Mouse (Mus musculus): Measurements from ENCODE around the gene Pdia6.

DNA sequence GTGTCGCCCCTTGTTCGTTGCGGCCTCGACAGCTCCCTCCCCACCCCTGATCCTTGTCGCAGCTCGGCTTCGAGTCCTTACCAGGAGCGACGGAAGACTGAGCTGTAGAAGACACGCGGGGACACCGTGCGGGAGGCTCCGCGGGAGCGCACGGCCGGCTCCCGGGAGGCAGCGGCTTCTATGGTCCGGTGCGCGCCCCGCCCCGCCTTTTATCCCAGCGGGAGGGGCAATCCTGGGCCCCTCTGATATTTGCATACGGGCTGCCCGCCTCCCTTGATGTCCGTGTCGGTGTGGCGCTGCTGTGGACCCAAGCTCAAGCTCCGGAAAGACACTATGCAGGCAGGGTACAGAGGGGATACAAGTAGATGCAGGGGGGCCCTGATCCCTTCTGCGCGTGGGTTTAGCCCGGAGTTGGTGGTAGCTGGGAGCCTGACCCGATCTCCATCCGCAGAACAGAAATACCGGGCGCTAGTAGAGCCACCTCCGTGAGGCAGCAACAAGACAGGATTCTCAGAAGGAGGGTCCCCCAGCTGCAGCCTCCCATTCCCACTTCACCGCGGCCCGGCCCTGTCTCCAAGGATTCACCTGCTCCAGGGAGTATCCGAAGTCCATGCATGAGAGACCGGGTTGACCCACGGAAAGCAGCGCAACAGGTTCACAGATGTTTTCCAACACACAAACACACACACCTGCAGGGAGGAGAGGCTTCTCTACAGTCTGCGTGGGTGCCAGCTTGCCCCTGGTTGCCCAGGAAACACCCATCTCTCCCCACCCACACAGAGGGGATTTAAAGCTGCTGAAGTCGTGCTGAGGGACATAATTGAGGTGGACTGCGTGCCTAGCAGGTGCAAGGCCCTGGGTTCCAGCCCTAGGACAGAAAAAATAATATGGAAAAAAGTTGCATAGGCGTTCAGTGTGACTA is 58.5 kb downstream of the Pdia6 start:
- TF ChIP-seq CTCF (IDR thresholded peaks at IDR 0.05; ENCODE audit: low read depth, low read length) (no peak), POLR2A (IDR thresholded peaks at IDR 0.05; ENCODE audit: borderline replicate concordance, low read depth, low read length) (no peak)

Measured in bone marrow macrophage, adult 2 months (primary cell).